Mouse (Mus musculus) limb, embryonic 14.5 days (tissue): ENCODE measurements at regions not wholly inside any gene's neighbourhood (a gene's known extent, or its start where the extent isn't known, plus 50 kb on each side); places are given as distances from the start of the nearest gene placed in this dataset.

Source experiments
- ATAC-seq: fragments of 200-750 bp; cut with Nextera tagmentation; 2 replicates; pipeline ENCODE4 v1.8.0; 2017; ENCODE audit warnings: low read depth, moderate number of reproducible peaks, moderate TSS enrichment; ENCODE audit not compliant: low FRiP score
- DNase-seq: peaks from one replicate; pipeline ENCODE4 v3.0.0-alpha.2; 2015; ENCODE audit warnings: low spot score
- H3K27ac ChIP-seq: fragments of 300-500 bp; sonication (generic); replicated peaks from 2 replicates; pipeline ENCODE4 v1.5.1; 2014; ENCODE audit warnings: low read depth, mild to moderate bottlenecking, low read length, moderate library complexity, mixed read lengths
- H3K27me3 ChIP-seq: fragments of 300-500 bp; sonication (generic); 2 replicates; pipeline ENCODE4 v1.6.1; 2014; ENCODE audit warnings: low read length, mixed read lengths; ENCODE audit not compliant: control insufficient read depth, insufficient read depth
- H3K36me3 ChIP-seq: fragments of 300-500 bp; sonication (generic); 2 replicates; pipeline ENCODE4 v1.6.1; 2014; ENCODE audit warnings: mild to moderate bottlenecking, low read length, moderate library complexity, mixed read lengths; ENCODE audit not compliant: control insufficient read depth, insufficient read depth
- H3K4me1 ChIP-seq: fragments of 300-500 bp; sonication (generic); 2 replicates; pipeline ENCODE4 v1.6.1; 2014; ENCODE audit warnings: antibody characterized with exemption, low read length, mixed read lengths; ENCODE audit not compliant: control insufficient read depth, insufficient read depth
- H3K4me2 ChIP-seq: fragments of 300-500 bp; sonication (generic); replicated peaks from 2 replicates; pipeline ENCODE4 v1.6.1; 2014; ENCODE audit warnings: low read depth, mild to moderate bottlenecking, low read length, moderate library complexity; ENCODE audit not compliant: severe bottlenecking
- H3K4me3 ChIP-seq: fragments of 300-500 bp; sonication (generic); replicated peaks from 2 replicates; pipeline ENCODE4 v1.5.1; 2014; ENCODE audit warnings: low read length
- H3K9ac ChIP-seq: fragments of 300-500 bp; sonication (generic); 2 replicates; pipeline ENCODE4 v1.6.1; 2014; ENCODE audit warnings: mild to moderate bottlenecking, low read depth, low read length, moderate library complexity; ENCODE audit not compliant: severe bottlenecking
- H3K9me3 ChIP-seq: fragments of 300-500 bp; sonication (generic); 2 replicates; pipeline ENCODE4 v1.6.1; 2016; ENCODE audit warnings: low read length; ENCODE audit not compliant: control insufficient read depth
- POLR2A ChIP-seq: fragments of 200-500 bp; IDR thresholded peaks from 2 replicates; pipeline ENCODE4 v1.8.0; 2012; ENCODE audit warnings: inconsistent platforms, mild to moderate bottlenecking, moderate library complexity, borderline replicate concordance; ENCODE audit not compliant: insufficient read depth, insufficient read length; ENCODE audit errors: extremely low read depth
- WGBS: fragments of 180-500 bp; shearing (Covaris S2); extraction: QIAGEN DNeasy Blood & Tissue Kit; methylation state at CpG from one replicate; pipeline ENCODE4 v1.1.7; 2014; 5-methylcytosine and 5-hydroxymethylcytosine counted together

DNA sequence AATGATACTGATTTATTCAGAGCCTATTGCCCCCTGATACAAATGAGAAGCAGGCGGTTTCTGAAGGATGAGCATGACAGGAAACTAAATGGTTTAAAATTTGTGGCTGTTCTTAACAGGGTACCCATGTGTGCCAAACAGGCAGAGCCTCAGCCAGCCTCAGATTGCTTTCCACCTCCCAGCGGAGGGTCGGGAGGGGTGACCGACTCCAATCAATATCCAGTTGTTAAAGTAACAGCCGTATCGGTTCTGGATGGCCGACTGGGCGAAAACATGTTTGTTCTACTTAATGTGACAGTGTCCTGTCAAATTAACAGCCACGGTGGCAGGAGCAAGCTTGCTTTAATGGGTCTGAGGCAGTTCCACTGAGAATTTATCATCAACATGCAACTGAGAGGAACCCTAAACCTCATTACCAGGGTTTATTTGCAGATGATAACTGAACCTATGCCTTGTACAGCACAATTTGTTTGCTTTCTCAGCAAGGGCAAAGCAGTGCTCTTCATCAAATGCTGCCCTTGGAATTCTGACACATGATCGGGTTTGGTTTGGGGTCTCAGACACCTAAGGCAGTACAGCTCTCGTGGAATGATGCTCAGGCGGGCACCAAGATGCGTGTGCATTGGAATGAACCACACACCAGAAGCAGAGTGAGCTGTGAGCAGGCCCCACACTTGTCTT lies 107.5 kb upstream of the Gas2 start:
- no peak overlapping the region for H3K4me3 ChIP-seq
- no peak for ATAC-seq
- no peak for DNase-seq
- peaks cover 12% of the 10 kb centered on the region for H3K4me1 ChIP-seq
- no peaks in the 10 kb centered on the region for H3K27me3 ChIP-seq
- no peak overlapping the region for H3K27ac ChIP-seq
- WGBS = 57% methylated on average over 13 of the region's 13 CpGs
- H3K36me3 ChIP-seq = no peaks in the 10 kb centered on the region
- TF ChIP-seq POLR2A = no peak
- no peaks in the 10 kb centered on the region for H3K9me3 ChIP-seq
- H3K9ac ChIP-seq = no peak overlapping the region
- H3K4me2 ChIP-seq = no peak overlapping the region

DNA sequence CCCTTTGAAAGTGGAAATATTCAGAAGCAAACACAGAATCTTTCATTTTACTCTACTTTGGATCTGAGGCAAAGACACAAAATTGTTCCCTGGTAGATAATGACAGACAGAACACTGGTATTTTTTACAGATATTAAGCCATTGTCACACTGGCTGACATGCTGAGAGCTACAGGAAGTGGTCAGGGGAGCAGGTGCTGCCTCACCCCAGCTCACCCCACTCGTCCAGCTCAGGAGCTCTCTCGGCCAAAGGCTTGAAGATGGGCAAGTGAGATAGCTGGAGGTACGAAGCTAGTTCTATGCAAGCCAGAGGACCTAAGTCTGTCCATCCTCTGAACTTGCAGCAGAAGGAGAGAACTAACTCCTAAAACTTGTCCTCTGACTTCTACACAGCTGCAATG lies 105.6 kb upstream of the Gas2 start:
- no peak overlapping the region for H3K4me3 ChIP-seq
- 70% methylated on average over 3 of the region's 3 CpGs for WGBS
- H3K27ac ChIP-seq = no peak overlapping the region
- no peaks in the 10 kb centered on the region for H3K9me3 ChIP-seq
- H3K4me1 ChIP-seq = peaks cover 19% of the 10 kb centered on the region
- H3K9ac ChIP-seq = no peak overlapping the region
- ATAC-seq (no peak), DNase-seq (no peak)
- no peaks in the 10 kb centered on the region for H3K27me3 ChIP-seq
- TF ChIP-seq POLR2A = no peak
- H3K4me2 ChIP-seq = no peak overlapping the region
- no peaks in the 10 kb centered on the region for H3K36me3 ChIP-seq

- no peak overlapping the region for H3K9ac ChIP-seq
- H3K9me3 ChIP-seq = no peaks in the 10 kb centered on the region
- no peak for TF ChIP-seq POLR2A
- no peaks in the 10 kb centered on the region for H3K36me3 ChIP-seq
- H3K4me1 ChIP-seq = peaks cover 15% of the 10 kb centered on the region
- DNase-seq (peak; percentile 86), ATAC-seq (peak; percentile 88)
- H3K4me2 ChIP-seq = no peak overlapping the region
- WGBS = 20% methylated on average over 3 of the region's 3 CpGs
- peak overlapping the region; percentile 64; the same call in 1 of the 2 replicates for H3K27ac ChIP-seq
- H3K27me3 ChIP-seq = no peaks in the 10 kb centered on the region
- no peak overlapping the region for H3K4me3 ChIP-seq
These were observed 102.2 kb upstream of the Gas2 start for GRCm38 (mm10) chr7:51759536-51760153.

GRCm38 (mm10) chr7:51767066-51767465 lies 94.7 kb upstream of the Gas2 start:
- ATAC-seq = no peak
- H3K4me2 ChIP-seq = no peak overlapping the region
- no peak for TF ChIP-seq POLR2A

GRCm38 (mm10) chr7:51771895-51772871 lies 89.6 kb upstream of the Gas2 start:
- H3K4me2 ChIP-seq = peak overlapping the region; percentile 22; the same call in 1 of the 2 replicates
- peak; percentile 80 for DNase-seq
- no peak overlapping the region for H3K4me3 ChIP-seq
- H3K9ac ChIP-seq = no peak overlapping the region
- peak overlapping the region; percentile 87 for H3K27ac ChIP-seq
- WGBS = 38% methylated on average over 8 of the region's 8 CpGs
- H3K27me3 ChIP-seq = no peaks in the 10 kb centered on the region
- no peaks in the 10 kb centered on the region for H3K9me3 ChIP-seq
- no peaks in the 10 kb centered on the region for H3K36me3 ChIP-seq
- peak; percentile 87 for ATAC-seq
- H3K4me1 ChIP-seq = peaks cover 14% of the 10 kb centered on the region
- no peak for TF ChIP-seq POLR2A

More at GRCm38 (mm10) chr7:51767066-51767465, 94.7 kb upstream of the Gas2 start:
- H3K4me1 ChIP-seq = peaks cover 10% of the 10 kb centered on the region
- H3K36me3 ChIP-seq = no peaks in the 10 kb centered on the region
- no peak overlapping the region for H3K9ac ChIP-seq
- no peak overlapping the region for H3K4me3 ChIP-seq
- H3K27me3 ChIP-seq = no peaks in the 10 kb centered on the region
- DNase-seq = no peak
- no peaks in the 10 kb centered on the region for H3K9me3 ChIP-seq
- H3K27ac ChIP-seq = no peak overlapping the region
